Mouse (Mus musculus) liver, embryonic 16.5 days (tissue): ENCODE data around the gene Ackr3. TPM values are rescaled to one million over a fixed set of nuclear protein-coding genes. Genes with fewer than 3 reads are reported as not detected.
A peak's percentile ranks its signal among the peaks of the same experiment; 100 is the strongest.

Experiments
- ATAC-seq: fragments of 200-750 bp; cut with Nextera tagmentation; 2 replicates; pipeline ENCODE4 v1.8.0; 2017; ENCODE audit warnings: low read depth, mild to moderate bottlenecking, moderate number of reproducible peaks, moderate library complexity
- H3K27ac ChIP-seq: fragments of 300-500 bp; sonication (generic); 2 replicates; pipeline ENCODE4 v1.5.1; 2014; ENCODE audit warnings: mild to moderate bottlenecking, low read length
- H3K27me3 ChIP-seq: fragments of 300-500 bp; sonication (generic); 2 replicates; pipeline ENCODE4 v1.6.1; 2014; ENCODE audit warnings: low read depth, low read length, mixed read lengths; ENCODE audit not compliant: control insufficient read depth, insufficient read depth
- H3K36me3 ChIP-seq: fragments of 300-500 bp; sonication (generic); 2 replicates; pipeline ENCODE4 v1.6.1; 2014; ENCODE audit warnings: mild to moderate bottlenecking; ENCODE audit not compliant: control insufficient read depth, insufficient read depth
- H3K4me1 ChIP-seq: fragments of 300-500 bp; sonication (generic); 2 replicates; pipeline ENCODE4 v1.6.1; 2014; ENCODE audit warnings: low read depth, low read length, mixed read lengths; ENCODE audit not compliant: control insufficient read depth
- H3K4me2 ChIP-seq: fragments of 300-500 bp; sonication (generic); 2 replicates; pipeline ENCODE4 v1.6.1; 2014; ENCODE audit warnings: low read depth, low read length, mixed read lengths
- H3K4me3 ChIP-seq: fragments of 300-500 bp; sonication (generic); 2 replicates; pipeline ENCODE4 v1.5.1; 2014; ENCODE audit warnings: low read depth, mild to moderate bottlenecking, low read length
- H3K9ac ChIP-seq: fragments of 300-500 bp; sonication (generic); 2 replicates; pipeline ENCODE4 v1.6.1; 2014; ENCODE audit warnings: low read depth, low read length
- H3K9me3 ChIP-seq: fragments of 300-500 bp; sonication (generic); replicated peaks from 2 replicates; pipeline ENCODE4 v1.6.1; 2016; ENCODE audit warnings: low read length; ENCODE audit not compliant: control insufficient read depth
- WGBS: fragments of 180-500 bp; shearing (Covaris S2); extraction: QIAGEN DNeasy Blood & Tissue Kit; methylation state at CpG from one replicate; pipeline ENCODE4 v1.1.7; 2014; ENCODE audit not compliant: insufficient replicate concordance; 5-methylcytosine and 5-hydroxymethylcytosine counted together
- polyA plus RNA-seq: library from polyadenylated mRNA; unstranded; fragments of >200 nt; fragmentation: Nextera tagmentation; extraction: Ambion mirVana; gene quantifications from 2 replicates; pipeline ENCODE4 v1.2.1, GENCODE M21; 2015

Gene Ackr3
- polyA plus RNA-seq, 1 experiment from 2014 or later, result 1.4 TPM

GRCm38 (mm10) chr1:90230611-90231010, 26.8 kb downstream of the Ackr3 start:
- H3K4me1 ChIP-seq, result no peaks in the 10 kb centered on the region
- H3K4me3 ChIP-seq, result no peak overlapping the region
- H3K27me3 ChIP-seq, result no peaks in the 10 kb centered on the region; the same call in 1 of the 2 replicates
- H3K4me2 ChIP-seq, result no peak overlapping the region
- no peaks in the 10 kb centered on the region for H3K36me3 ChIP-seq
- 62% methylated on average over 4 of the region's 4 CpGs for WGBS
- no peak for ATAC-seq
- H3K9me3 ChIP-seq, result no peaks in the 10 kb centered on the region
- H3K9ac ChIP-seq, result no peak overlapping the region
- no peak overlapping the region for H3K27ac ChIP-seq

DNA sequence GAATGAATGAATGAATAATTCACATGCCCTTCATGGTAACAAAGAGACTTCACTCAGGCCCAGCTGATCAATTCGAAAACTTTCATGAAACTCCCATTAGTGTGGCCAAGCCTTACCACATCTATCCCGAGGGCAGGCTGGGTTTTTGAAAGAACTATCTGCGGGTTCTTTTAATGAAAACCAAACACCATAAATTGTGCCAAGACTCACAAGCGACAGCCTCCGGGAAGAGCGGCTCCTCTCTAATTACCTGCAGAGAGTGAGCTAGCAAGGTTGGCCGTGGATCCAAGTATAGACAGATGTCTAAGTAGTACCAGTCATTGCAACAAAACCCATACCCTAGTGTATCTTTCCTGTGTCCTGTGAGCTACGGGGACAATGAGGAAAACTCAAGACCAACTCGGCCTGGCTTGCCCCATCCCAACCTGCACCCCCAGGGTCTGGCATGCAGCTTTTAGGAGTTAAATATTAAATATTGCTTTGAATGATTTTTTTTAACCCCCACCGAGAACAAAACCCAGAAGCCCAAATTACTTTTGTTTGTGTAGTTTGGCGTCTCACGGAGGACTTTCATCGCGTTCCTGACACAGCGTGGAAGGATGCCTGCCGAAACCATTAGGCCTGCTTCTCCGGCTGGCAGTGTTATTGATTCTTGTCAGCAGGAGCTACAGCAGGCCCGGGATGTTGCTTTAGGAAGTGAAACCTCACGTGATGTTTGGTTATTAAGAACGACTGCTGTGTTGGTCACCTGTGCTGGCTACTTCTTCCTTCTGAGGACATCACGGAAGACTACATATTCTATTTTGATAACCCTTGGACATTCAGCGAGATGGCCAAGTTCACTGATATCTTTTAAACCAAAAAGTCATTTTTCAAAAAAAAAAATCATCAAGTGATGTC, 28.1 kb downstream of the Ackr3 start:
- ATAC-seq, result no peak
- H3K9me3 ChIP-seq, result no peaks in the 10 kb centered on the region
- no peak overlapping the region for H3K4me2 ChIP-seq
- 61% methylated on average over 22 of the region's 22 CpGs for WGBS
- H3K9ac ChIP-seq, result no peak overlapping the region
- H3K27me3 ChIP-seq, result no peaks in the 10 kb centered on the region; the same call in 1 of the 2 replicates
- H3K4me1 ChIP-seq, result no peaks in the 10 kb centered on the region
- H3K4me3 ChIP-seq, result no peak overlapping the region
- no peaks in the 10 kb centered on the region for H3K36me3 ChIP-seq
- no peak overlapping the region for H3K27ac ChIP-seq

GRCm38 (mm10) chr1:90232491-90232885, 28.7 kb downstream of the Ackr3 start:
- H3K4me2 ChIP-seq, result no peak overlapping the region
- no peak overlapping the region for H3K27ac ChIP-seq
- no peaks in the 10 kb centered on the region for H3K9me3 ChIP-seq
- H3K4me3 ChIP-seq, result no peak overlapping the region
- no peaks in the 10 kb centered on the region; the same call in 1 of the 2 replicates for H3K27me3 ChIP-seq
- H3K9ac ChIP-seq, result no peak overlapping the region
- no peaks in the 10 kb centered on the region for H3K36me3 ChIP-seq
- no peaks in the 10 kb centered on the region for H3K4me1 ChIP-seq
- ATAC-seq, result no peak

- Histone ChIP-seq H3K27me3 (no peaks in the 10 kb centered on the region; the same call in 1 of the 2 replicates), H3K4me2 (no peak overlapping the region), H3K36me3 (no peaks in the 10 kb centered on the region), H3K27ac (no peak overlapping the region), H3K9me3 (no peaks in the 10 kb centered on the region), H3K9ac (no peak overlapping the region), H3K4me1 (no peaks in the 10 kb centered on the region), H3K4me3 (no peak overlapping the region)
- ATAC-seq, result no peak
- 55% methylated on average over 11 of the region's 11 CpGs for WGBS
These were observed 30.9 kb downstream of the Ackr3 start for GRCm38 (mm10) chr1:90234620-90235054.

- Histone ChIP-seq H3K36me3 (no peaks in the 10 kb centered on the region), H3K4me2 (no peak overlapping the region), H3K27ac (no peak overlapping the region), H3K4me1 (peaks cover 12% of the 10 kb centered on the region), H3K27me3 (no peaks in the 10 kb centered on the region; the same call in 1 of the 2 replicates), H3K9ac (no peak overlapping the region), H3K4me3 (no peak overlapping the region), H3K9me3 (no peaks in the 10 kb centered on the region)
- WGBS, result 58% methylated on average over 2 of the region's 2 CpGs
- no peak for ATAC-seq
These were observed 32.9 kb downstream of the Ackr3 start for GRCm38 (mm10) chr1:90236640-90237039.

DNA sequence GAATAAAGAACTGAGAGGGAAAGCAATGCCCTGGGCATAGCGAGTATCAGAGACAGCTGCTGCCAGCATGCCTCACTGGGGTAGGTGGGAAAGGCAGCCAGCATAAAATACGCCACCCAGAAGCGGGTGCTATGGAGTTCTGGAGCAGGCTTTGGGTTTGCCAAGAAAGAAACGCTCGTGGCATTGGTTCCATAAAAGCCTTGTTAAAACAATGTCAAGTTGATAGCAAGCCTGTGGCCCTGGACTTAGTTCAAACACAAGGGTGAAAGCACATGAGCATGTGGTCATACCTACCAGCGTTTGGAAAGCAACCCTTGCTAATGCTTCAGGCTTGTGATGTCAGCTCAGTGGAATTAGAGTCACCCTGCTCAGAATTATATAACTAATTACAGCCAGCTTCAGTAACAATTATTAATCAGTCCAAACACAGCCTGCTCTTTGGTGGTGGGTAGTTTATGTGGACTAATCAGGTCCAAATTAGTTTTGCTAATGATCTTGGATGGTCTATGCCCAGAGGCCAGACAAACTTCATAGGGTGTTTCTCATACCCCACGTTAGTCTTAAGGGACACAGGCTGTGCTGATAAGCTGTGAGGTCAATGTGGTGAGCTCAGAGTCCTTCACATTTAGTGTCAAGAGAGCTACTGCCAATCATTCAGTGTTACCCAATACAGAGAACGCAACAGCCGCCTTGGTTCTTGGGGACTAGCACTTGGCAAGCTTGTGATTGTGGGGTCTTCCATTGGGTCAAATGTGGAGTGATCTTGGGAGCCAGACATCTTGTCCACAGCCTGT, 34.5 kb downstream of the Ackr3 start:
- H3K36me3 ChIP-seq, result no peaks in the 10 kb centered on the region
- H3K4me3 ChIP-seq, result no peak overlapping the region
- H3K4me1 ChIP-seq, result peaks cover 27% of the 10 kb centered on the region
- no peak for ATAC-seq
- H3K27ac ChIP-seq, result no peak overlapping the region
- no peak overlapping the region for H3K9ac ChIP-seq
- WGBS, result 62% methylated on average over 9 of the region's 9 CpGs
- no peaks in the 10 kb centered on the region for H3K9me3 ChIP-seq
- no peak overlapping the region for H3K4me2 ChIP-seq
- H3K27me3 ChIP-seq, result no peaks in the 10 kb centered on the region

GRCm38 (mm10) chr1:90239336-90240225, 35.8 kb downstream of the Ackr3 start:
- Histone ChIP-seq H3K36me3 (no peaks in the 10 kb centered on the region), H3K4me1 (peaks cover 32% of the 10 kb centered on the region), H3K4me3 (no peak overlapping the region), H3K9me3 (no peaks in the 10 kb centered on the region), H3K9ac (0 out of 2 replicates have a peak overlapping the region, but pooled peaks have one; percentile 34), H3K27ac (peak overlapping the region; percentile 40; the same call in 1 of the 2 replicates), H3K4me2 (no peak overlapping the region; the same call in 1 of the 2 replicates), H3K27me3 (no peaks in the 10 kb centered on the region)
- no peak for ATAC-seq
- 77% methylated on average over 16 of the region's 16 CpGs for WGBS

DNA sequence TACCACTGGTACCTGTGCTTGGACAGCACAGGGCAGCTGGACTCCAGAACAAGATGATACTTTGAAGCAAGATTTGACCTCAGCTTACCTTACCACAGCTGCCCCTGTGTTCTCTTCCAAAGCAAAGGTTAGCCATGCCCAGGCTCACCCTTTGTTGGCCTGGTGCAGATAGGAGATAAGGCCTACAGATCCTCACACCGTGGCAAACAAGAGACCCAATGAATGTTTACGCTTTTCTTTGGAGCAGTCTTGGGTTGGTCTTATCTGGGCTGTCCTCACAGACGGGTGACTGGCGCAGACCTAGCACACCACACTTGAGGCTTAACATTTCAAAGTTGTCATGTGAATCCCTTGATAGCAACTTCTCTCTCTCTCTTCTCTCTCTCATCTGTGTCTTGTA, 36.5 kb downstream of the Ackr3 start:
- peak; percentile 90 for ATAC-seq

More for the DNA sequence above, 36.5 kb downstream of the Ackr3 start:
- peak overlapping the region; percentile 40 for H3K27ac ChIP-seq
- H3K4me1 ChIP-seq, result peaks cover 37% of the 10 kb centered on the region
- WGBS, result 11% methylated on average over 4 of the region's 4 CpGs
- H3K9ac ChIP-seq, result peak overlapping the region; percentile 34
- no peak overlapping the region for H3K4me3 ChIP-seq
- H3K9me3 ChIP-seq, result no peaks in the 10 kb centered on the region
- H3K4me2 ChIP-seq, result no peak overlapping the region; the same call in 1 of the 2 replicates
- no peaks in the 10 kb centered on the region for H3K36me3 ChIP-seq
- no peaks in the 10 kb centered on the region for H3K27me3 ChIP-seq
